Mouse (Mus musculus): ENCODE data around the gene Dusp16. TPM values are rescaled to one million over a fixed set of nuclear protein-coding genes. Genes with fewer than 3 reads are reported as not detected.
"Not testable (repeated sequence)": the region's sequence is repeated elsewhere in the genome, so short reads cannot be mapped to it uniquely, and the experiment has no call there.

The Dusp16 gene
- total RNA-seq, 1 experiment from 2014 or later: 312 TPM

- ATAC-seq (replicated peaks; ENCODE audit: insufficient number of reproducible peaks, low FRiP score, low TSS enrichment, poor library complexity, severe bottlenecking): no peak
Measured at GRCm38 (mm10) chr6:134713897-134714296, 78.5 kb downstream of the Dusp16 start.

GRCm38 (mm10) chr6:134713321-134713720, 79.1 kb downstream of the Dusp16 start:
- no peak for ATAC-seq (replicated peaks; ENCODE audit: insufficient number of reproducible peaks, low FRiP score, low TSS enrichment, poor library complexity, severe bottlenecking)

- ATAC-seq (replicated peaks; ENCODE audit: insufficient number of reproducible peaks, low FRiP score, low TSS enrichment, poor library complexity, severe bottlenecking): no peak
Measured at GRCm38 (mm10) chr6:134710020-134710419, 82.4 kb downstream of the Dusp16 start.

- no peak for ATAC-seq (replicated peaks; ENCODE audit: insufficient number of reproducible peaks, low FRiP score, low TSS enrichment, poor library complexity, severe bottlenecking)
Measured at GRCm38 (mm10) chr6:134706467-134706866, 86.0 kb downstream of the Dusp16 start.

GRCm38 (mm10) chr6:134703053-134703690, 89.3 kb downstream of the Dusp16 start:
- ATAC-seq (replicated peaks; ENCODE audit: insufficient number of reproducible peaks, low FRiP score, low TSS enrichment, poor library complexity, severe bottlenecking): no peak

- ATAC-seq (replicated peaks; ENCODE audit: insufficient number of reproducible peaks, low FRiP score, low TSS enrichment, poor library complexity, severe bottlenecking): no peak
Measured at GRCm38 (mm10) chr6:134702184-134702583, 90.2 kb downstream of the Dusp16 start.

GRCm38 (mm10) chr6:134701211-134701602, 91.2 kb downstream of the Dusp16 start:
- ATAC-seq (replicated peaks; ENCODE audit: insufficient number of reproducible peaks, low FRiP score, low TSS enrichment, poor library complexity, severe bottlenecking): no peak

GRCm38 (mm10) chr6:134700451-134701210, 91.8 kb downstream of the Dusp16 start:
- ATAC-seq (replicated peaks; ENCODE audit: insufficient number of reproducible peaks, low FRiP score, low TSS enrichment, poor library complexity, severe bottlenecking): peak; percentile 96

- no peak for ATAC-seq (replicated peaks; ENCODE audit: insufficient number of reproducible peaks, low FRiP score, low TSS enrichment, poor library complexity, severe bottlenecking)
Measured at GRCm38 (mm10) chr6:134698243-134698642, 94.2 kb downstream of the Dusp16 start.

- ATAC-seq (replicated peaks; ENCODE audit: insufficient number of reproducible peaks, low FRiP score, low TSS enrichment, poor library complexity, severe bottlenecking): no peak
Measured at GRCm38 (mm10) chr6:134696554-134696953, 95.9 kb downstream of the Dusp16 start.

GRCm38 (mm10) chr6:134696146-134696545, 96.3 kb downstream of the Dusp16 start:
- ATAC-seq (replicated peaks; ENCODE audit: insufficient number of reproducible peaks, low FRiP score, low TSS enrichment, poor library complexity, severe bottlenecking): no peak

GRCm38 (mm10) chr6:134695625-134696024, 96.8 kb downstream of the Dusp16 start:
- no peak for ATAC-seq (replicated peaks; ENCODE audit: insufficient number of reproducible peaks, low FRiP score, low TSS enrichment, poor library complexity, severe bottlenecking)

- no peak for ATAC-seq (replicated peaks; ENCODE audit: insufficient number of reproducible peaks, low FRiP score, low TSS enrichment, poor library complexity, severe bottlenecking)
Measured at GRCm38 (mm10) chr6:134694988-134695387, 97.4 kb downstream of the Dusp16 start.

GRCm38 (mm10) chr6:134694498-134694897, 97.9 kb downstream of the Dusp16 start:
- no peak for ATAC-seq (replicated peaks; ENCODE audit: insufficient number of reproducible peaks, low FRiP score, low TSS enrichment, poor library complexity, severe bottlenecking)

GRCm38 (mm10) chr6:134685515-134685914, 106.9 kb downstream of the Dusp16 start:
- no peak for ATAC-seq (replicated peaks; ENCODE audit: insufficient number of reproducible peaks, low FRiP score, low TSS enrichment, poor library complexity, severe bottlenecking)

- ATAC-seq (replicated peaks; ENCODE audit: insufficient number of reproducible peaks, low FRiP score, low TSS enrichment, poor library complexity, severe bottlenecking): no peak
Measured at GRCm38 (mm10) chr6:134685040-134685439, 107.4 kb downstream of the Dusp16 start.

- no peak for ATAC-seq (replicated peaks; ENCODE audit: insufficient number of reproducible peaks, low FRiP score, low TSS enrichment, poor library complexity, severe bottlenecking)
Measured at GRCm38 (mm10) chr6:134684354-134684915, 108.0 kb downstream of the Dusp16 start.

- ATAC-seq (replicated peaks; ENCODE audit: insufficient number of reproducible peaks, low FRiP score, low TSS enrichment, poor library complexity, severe bottlenecking): not testable (repeated sequence)
Measured at GRCm38 (mm10) chr6:134679330-134679729, 113.1 kb downstream of the Dusp16 start.

GRCm38 (mm10) chr6:134678037-134678436, 114.4 kb downstream of the Dusp16 start:
- no peak for ATAC-seq (replicated peaks; ENCODE audit: insufficient number of reproducible peaks, low FRiP score, low TSS enrichment, poor library complexity, severe bottlenecking)

GRCm38 (mm10) chr6:134677504-134677903, 114.9 kb downstream of the Dusp16 start:
- no peak for ATAC-seq (replicated peaks; ENCODE audit: insufficient number of reproducible peaks, low FRiP score, low TSS enrichment, poor library complexity, severe bottlenecking)
